Mouse (Mus musculus): ENCODE measurements around the gene Irf2bp1.

Gene Irf2bp1

GRCm38 (mm10) chr7:19000421-19000820 is 3.4 kb upstream of the Irf2bp1 start:
- DNase-seq (ENCODE audit: low spot score in 2 of 2) = no peak

- no peak for DNase-seq (ENCODE audit: low spot score in 2 of 2)
Measured at GRCm38 (mm10) chr7:19001066-19001806, 2.6 kb upstream of the Irf2bp1 start.

- no peak for DNase-seq (ENCODE audit: low spot score in 2 of 2)
Measured at GRCm38 (mm10) chr7:19001807-19002085, 2.1 kb upstream of the Irf2bp1 start.

GRCm38 (mm10) chr7:19002115-19002514 is 1.7 kb upstream of the Irf2bp1 start:
- DNase-seq (ENCODE audit: low spot score in 2 of 2) = no peak

GRCm38 (mm10) chr7:19002848-19003498 is 871 bp upstream of the Irf2bp1 start:
- peak; percentile 76 to 85 for DNase-seq (ENCODE audit: low spot score in 2 of 2)

- no peak for DNase-seq (ENCODE audit: low spot score in 2 of 2)
Measured at GRCm38 (mm10) chr7:19004631-19005079, 811 bp downstream of the Irf2bp1 start.

GRCm38 (mm10) chr7:19005417-19006121 is 1.7 kb downstream of the Irf2bp1 start:
- DNase-seq (ENCODE audit: low spot score in 2 of 2) = no peak

GRCm38 (mm10) chr7:19006476-19006875 is 2.6 kb downstream of the Irf2bp1 start:
- peak; percentile 79 to 92 for DNase-seq (ENCODE audit: low spot score in 2 of 2)

- no peak for DNase-seq (ENCODE audit: low spot score in 2 of 2)
Measured at GRCm38 (mm10) chr7:19007026-19007977, 3.5 kb downstream of the Irf2bp1 start.

- DNase-seq (ENCODE audit: low spot score in 2 of 2) = no peak
Measured at GRCm38 (mm10) chr7:19010581-19010980, 6.7 kb downstream of the Irf2bp1 start.

- DNase-seq (ENCODE audit: low spot score in 2 of 2) = no peak
Measured at GRCm38 (mm10) chr7:19012025-19012621, 8.3 kb downstream of the Irf2bp1 start.

GRCm38 (mm10) chr7:19012882-19013281 is 9.0 kb downstream of the Irf2bp1 start:
- no peak for DNase-seq (ENCODE audit: low spot score in 2 of 2)

GRCm38 (mm10) chr7:19014452-19014851 is 10.6 kb downstream of the Irf2bp1 start:
- DNase-seq (ENCODE audit: low spot score in 2 of 2) = no peak

GRCm38 (mm10) chr7:19016042-19016441 is 12.2 kb downstream of the Irf2bp1 start:
- no peak for DNase-seq (ENCODE audit: low spot score in 2 of 2)

- DNase-seq (ENCODE audit: low spot score in 2 of 2) = no peak
Measured at GRCm38 (mm10) chr7:19017909-19018308, 14.1 kb downstream of the Irf2bp1 start.

GRCm38 (mm10) chr7:19021048-19021447 is 17.2 kb downstream of the Irf2bp1 start:
- DNase-seq (ENCODE audit: low spot score in 2 of 2) = no peak

GRCm38 (mm10) chr7:19022189-19022958 is 18.5 kb downstream of the Irf2bp1 start:
- no peak for DNase-seq (ENCODE audit: low spot score in 2 of 2)

GRCm38 (mm10) chr7:19023357-19023814 is 19.5 kb downstream of the Irf2bp1 start, which contains the start of gene Foxa3:
Gene Foxa3, minus strand, starts transcription at chr7:19023538.
- peak in 1 of 2 experiments; percentile 18 for DNase-seq (ENCODE audit: low spot score in 2 of 2)

GRCm38 (mm10) chr7:19024096-19024506 is 20.3 kb downstream of the Irf2bp1 start, which contains the start of gene Sympk:
Gene Sympk, plus strand, starts transcription at chr7:19024377.
- DNase-seq (ENCODE audit: low spot score in 2 of 2) = peak; percentile 93 to 94
